Mouse (Mus musculus) mesoderm, embryonic 11.5 days (tissue): Measurements from ENCODE around the gene Slc36a3.

Experiments used
- DNase-seq: peaks from one replicate; pipeline ENCODE4 v3.0.0-alpha.2; 2012; ENCODE audit warnings: low read depth, low spot score

The Slc36a3 gene

GRCm38 (mm10) chr11:55076234-55076633 lies 75.3 kb downstream of the Slc36a3 start:
- no peak for DNase-seq

GRCm38 (mm10) chr11:55075602-55076001 lies 75.9 kb downstream of the Slc36a3 start:
- DNase-seq = no peak
